11 mouse cellular contexts compared by ENCODE assay signal in the genomic region with DNA sequence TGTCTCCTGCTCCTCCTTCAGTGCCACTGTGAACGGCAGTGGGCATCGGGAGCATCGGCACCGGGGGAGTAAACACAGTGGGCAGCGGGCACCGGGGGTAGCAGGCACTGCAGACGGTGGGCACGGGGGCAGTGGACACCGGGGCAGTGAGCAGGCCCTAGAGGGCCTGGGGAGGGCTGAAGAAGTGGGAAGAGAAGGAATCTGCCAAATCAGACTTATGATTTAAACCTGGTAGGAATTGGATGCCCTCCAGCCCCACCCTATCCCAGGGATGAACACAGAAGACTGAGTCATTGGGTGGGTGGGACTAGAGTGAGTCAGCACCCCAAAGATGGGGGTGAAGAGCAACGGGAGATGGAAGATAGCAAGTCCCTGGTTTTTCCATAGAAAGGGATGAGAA. TPM values are rescaled to one million over a fixed set of nuclear protein-coding genes. Genes with fewer than 3 reads are reported as not detected.
A peak's percentile ranks its signal among the peaks of the same experiment; 100 is the strongest.
DNase-seq lines count a peak whose midpoint lies in the region; ATAC-seq and TF ChIP-seq lines count a peak whose summit lies in the region.
"Had no signal": no experiment of that assay in that cellular context is flagged by ENCODE, and none has a peak within 500 bp of the region (broad histone marks: within the 10 kb centered on the region; RNA-seq: fewer than 3 reads in every experiment).

No protein-coding gene starts in this region.

- TF ChIP-seq POLR2A in embryonic fibroblast, embryonic 13.5 days (IDR thresholded peaks at IDR 0.05; ENCODE audit: low read depth, low read length) = no peak

- no peaks in the 10 kb centered on the region; the same call in 1 of the 2 replicates for H3K27me3 ChIP-seq in lung, postnatal 0 days (replicated peaks; ENCODE audit: insufficient read depth, low read length)

- H3K36me3 ChIP-seq in lung, postnatal 0 days (ENCODE audit: insufficient read depth, low read length) = no peaks in the 10 kb centered on the region

- H3K9me3 ChIP-seq in lung, postnatal 0 days (ENCODE audit: low read length) = no peaks in the 10 kb centered on the region

- no peak overlapping the region for H3K9ac ChIP-seq in lung, postnatal 0 days (replicated peaks; ENCODE audit: low read depth)
- H3K9ac ChIP-seq: liver, embryonic 14.5 days had no signal

- TF ChIP-seq CTCF in layer of hippocampus, adult 2 months (conservative IDR thresholded peaks at IDR 0.05) = no peak
- TF ChIP-seq CTCF in embryonic fibroblast, embryonic 13.5 days (IDR thresholded peaks at IDR 0.05; ENCODE audit: borderline replicate concordance, insufficient read depth, low read length) = no peak
- TF ChIP-seq CTCF in lung, postnatal 0 days (IDR thresholded peaks at IDR 0.05) = no peak

- no peak for DNase-seq in layer of hippocampus, adult 2 months (ENCODE audit: low spot score in 2 of 2)
- DNase-seq in layer of hippocampus, adult 9-10 months (ENCODE audit: low spot score) = no peak
- peak; percentile 97 for DNase-seq in NIH3T3 (ENCODE audit: low read depth)
- DNase-seq in lung, postnatal 0 days (ENCODE audit: low spot score) = peak; percentile 37
- DNase-seq in cerebellum, postnatal 4 days (ENCODE audit: low spot score in 2 of 2) = no peak
- no peak for DNase-seq in thymus, adult 18-20 months
- no peak for DNase-seq in layer of hippocampus, adult 8-10 months (ENCODE audit: low spot score in 2 of 2)
- DNase-seq: cerebellum, adult 11 months had no signal

- no peak overlapping the region for H3K4me3 ChIP-seq in layer of hippocampus, adult 2 months
- 0 out of 2 replicates have a peak overlapping the region, but pooled peaks have one; percentile 42 for H3K4me3 ChIP-seq in embryonic fibroblast, embryonic 13.5 days (ENCODE audit: insufficient read depth, low read length)
- peak overlapping the region; percentile 40; the same call in 1 of the 2 replicates for H3K4me3 ChIP-seq in lung, postnatal 0 days (ENCODE audit: low read depth, low read length)

- H3K27ac ChIP-seq in layer of hippocampus, adult 2 months = 0 out of 2 replicates have a peak overlapping the region, but pooled peaks have one; percentile 67
- H3K27ac ChIP-seq in embryonic fibroblast, embryonic 13.5 days (ENCODE audit: insufficient read depth, low read length) = peak overlapping the region; percentile 60
- peak overlapping the region; percentile 79; the same call in 1 of the 2 replicates for H3K27ac ChIP-seq in lung, postnatal 0 days (ENCODE audit: low read length)
- H3K27ac ChIP-seq: liver, embryonic 14.5 days had no signal

- WGBS in lung, postnatal 0 days = 83% methylated on average over 10 of the region's 10 CpGs

- no peak for ATAC-seq in lung, postnatal 0 days
- ATAC-seq: intestine, postnatal 0 days had no signal

- H3K4me2 ChIP-seq in lung, postnatal 0 days (replicated peaks; ENCODE audit: low read depth, low read length) = peak overlapping the region; percentile 59

- H3K4me1 ChIP-seq in embryonic fibroblast, embryonic 13.5 days (ENCODE audit: control insufficient read depth, insufficient read depth, low read length) = peaks cover 26% of the 10 kb centered on the region
- peaks cover 10% of the 10 kb centered on the region for H3K4me1 ChIP-seq in lung, postnatal 0 days (ENCODE audit: insufficient read depth, low read depth, low read length)

- no peak for TF ChIP-seq EP300 in lung, postnatal 0 days (IDR thresholded peaks at IDR 0.05)

RNA-seq across cellular contexts. Expression of a gene that starts 1.2 kb away (rescaled TPM):
- total RNA-seq in layer of hippocampus, adult 2 months (2021) = 1 to 10 TPM; 6.9 to 7.7 TPM
- polyA plus RNA-seq in embryonic fibroblast, embryonic 13.5 days (2011; ENCODE audit: insufficient read length, low read depth, missing spikeins) = 43.0 and 55.0 TPM in 2 replicates
- polyA plus RNA-seq in lung, postnatal 0 days (2015; fragmentation: Nextera tagmentation; extraction: Ambion mirVana) = 109 and 123 TPM in 2 replicates
- total RNA-seq in layer of hippocampus, adult 8-10 months (2022) = 10 to 100 TPM; 11.2 to 13.6 (median 12.7) TPM

RNA-seq across cellular contexts. Expression of a gene that starts 5.0 kb away (rescaled TPM):
- not detected for total RNA-seq in layer of hippocampus, adult 2 months (2021)
- 1.3 and 2.6 TPM in 2 replicates for polyA plus RNA-seq in embryonic fibroblast, embryonic 13.5 days (2011; ENCODE audit: insufficient read length, low read depth, missing spikeins)
- polyA plus RNA-seq in lung, postnatal 0 days (2015; fragmentation: Nextera tagmentation; extraction: Ambion mirVana) = 0.08 and 0.16 TPM in 2 replicates
- total RNA-seq in layer of hippocampus, adult 8-10 months (2022) = under 1 TPM in 2 of 4 experiments, not detected in 2; 0.20 to 0.39 TPM

RNA-seq across cellular contexts. Expression of a gene that starts 9.3 kb away (rescaled TPM):
- 100 to 1,000 TPM; 151 to 155 TPM for total RNA-seq in layer of hippocampus, adult 2 months (2021)
- polyA plus RNA-seq in embryonic fibroblast, embryonic 13.5 days (2011; ENCODE audit: insufficient read length, low read depth, missing spikeins) = 35.5 and 36.0 TPM in 2 replicates
- polyA plus RNA-seq in lung, postnatal 0 days (2015; fragmentation: Nextera tagmentation; extraction: Ambion mirVana) = 20.4 and 22.2 TPM in 2 replicates
- 100 to 1,000 TPM; 144 to 152 (median 146) TPM for total RNA-seq in layer of hippocampus, adult 8-10 months (2022)

RNA-seq across cellular contexts. Expression of a gene that starts 45.1 kb away (rescaled TPM):
- 10 to 100 TPM; 18.4 to 25.0 TPM for total RNA-seq in layer of hippocampus, adult 2 months (2021)
- 61.8 and 71.1 TPM in 2 replicates for polyA plus RNA-seq in embryonic fibroblast, embryonic 13.5 days (2011; ENCODE audit: insufficient read length, low read depth, missing spikeins)
- polyA plus RNA-seq in lung, postnatal 0 days (2015; fragmentation: Nextera tagmentation; extraction: Ambion mirVana) = 48.7 and 51.6 TPM in 2 replicates
- total RNA-seq in layer of hippocampus, adult 8-10 months (2022) = 10 to 100 TPM; 22.4 to 26.9 (median 24.8) TPM

RNA-seq across cellular contexts. Expression of a gene that starts 57.7 kb away (rescaled TPM):
- total RNA-seq in layer of hippocampus, adult 2 months (2021) = 10 to 100 TPM; 68.3 to 76.5 TPM
- 40.9 and 49.5 TPM in 2 replicates for polyA plus RNA-seq in embryonic fibroblast, embryonic 13.5 days (2011; ENCODE audit: insufficient read length, low read depth, missing spikeins)
- 31.9 and 33.9 TPM in 2 replicates for polyA plus RNA-seq in lung, postnatal 0 days (2015; fragmentation: Nextera tagmentation; extraction: Ambion mirVana)
- total RNA-seq in layer of hippocampus, adult 8-10 months (2022) = 10 to 100 TPM; 74.5 to 85.4 (median 79.0) TPM

Comparison
In these comparisons a context has a peak if more than half of its experiments do, and no peak if none do; other contexts are left out.
1. DNase-seq: peak in NIH3T3 (single experiment) and lung, postnatal 0 days (single experiment); none in layer of hippocampus, adult 2 months (0 of 2), layer of hippocampus, adult 9-10 months (single experiment), cerebellum, postnatal 4 days (0 of 2), thymus, adult 18-20 months (0 of 2) and layer of hippocampus, adult 8-10 months (0 of 2).
2. Peak in every context shown above with its lines, with median percentiles within 50 percentile points of each other: H3K27ac ChIP-seq.